Comparison of ENCODE assay signal across 8 mouse cellular contexts in genomic region chr12:70346139-70347026, GRCm38 (mm10). TPM values are rescaled to one million over a fixed set of nuclear protein-coding genes. Genes with fewer than 3 reads are reported as not detected.
DNase-seq lines count a peak whose midpoint lies in the region; ATAC-seq and TF ChIP-seq lines count a peak whose summit lies in the region.

No protein-coding gene starts in this region.

- H3K27ac ChIP-seq in forebrain, embryonic 11.5 days (ENCODE audit: low read depth, low read length), result no peak overlapping the region
- peak overlapping the region; percentile 98 for H3K27ac ChIP-seq in hindbrain, embryonic 16.5 days (ENCODE audit: low read depth, low read length)
- H3K27ac ChIP-seq in limb, embryonic 10.5 days, result no peak overlapping the region
- peak overlapping the region; percentile 53 for H3K27ac ChIP-seq in neural tube, embryonic 11.5 days (ENCODE audit: low read depth, low read length)

- ATAC-seq in forebrain, embryonic 11.5 days (replicated peaks; ENCODE audit: low FRiP score), result peak; percentile 50
- peak; percentile 48 for ATAC-seq in hindbrain, embryonic 16.5 days
- peak; percentile 35 for ATAC-seq in neural tube, embryonic 11.5 days (ENCODE audit: insufficient read depth, low FRiP score, low TSS enrichment)

- no peaks in the 10 kb centered on the region for H3K36me3 ChIP-seq in forebrain, embryonic 11.5 days (ENCODE audit: control insufficient read depth, insufficient read depth, low read length)
- H3K36me3 ChIP-seq in hindbrain, embryonic 16.5 days (ENCODE audit: control insufficient read depth, insufficient read depth, low read length), result no peaks in the 10 kb centered on the region
- H3K36me3 ChIP-seq in limb, embryonic 10.5 days, result no peaks in the 10 kb centered on the region
- H3K36me3 ChIP-seq in neural tube, embryonic 11.5 days (ENCODE audit: control insufficient read depth, insufficient read depth, low read length), result no peaks in the 10 kb centered on the region

- peak; percentile 6 for DNase-seq in kidney, adult 18-20 months
- DNase-seq in kidney, postnatal 25 days, result no peak
- DNase-seq in brain, embryonic 14.5 days (ENCODE audit: low read depth), result peak; percentile 89
- peak; percentile 80 for DNase-seq in forebrain, embryonic 11.5 days (ENCODE audit: low spot score)
- peak; percentile 45 for DNase-seq in limb, embryonic 10.5 days (ENCODE audit: low spot score)
- peak; percentile 81 for DNase-seq in neural tube, embryonic 11.5 days (ENCODE audit: low spot score)
- DNase-seq in spleen, adult 12 weeks (ENCODE audit: low spot score), result no peak

- H3K9ac ChIP-seq in forebrain, embryonic 11.5 days (ENCODE audit: low read length), result peak overlapping the region; percentile 83
- peak overlapping the region; percentile 93 for H3K9ac ChIP-seq in hindbrain, embryonic 16.5 days (ENCODE audit: low read depth, low read length)
- H3K9ac ChIP-seq in neural tube, embryonic 11.5 days (ENCODE audit: low read length), result peak overlapping the region; percentile 67

- WGBS in forebrain, embryonic 11.5 days, result 1% methylated on average over 60 of the region's 60 CpGs
- under 1% methylated on average over 56 of the region's 60 CpGs for WGBS in hindbrain, embryonic 16.5 days
- 1% methylated on average over 60 of the region's 60 CpGs for WGBS in limb, embryonic 10.5 days
- under 1% methylated on average over 60 of the region's 60 CpGs for WGBS in neural tube, embryonic 11.5 days

- peaks cover 6% of the 10 kb centered on the region for H3K27me3 ChIP-seq in forebrain, embryonic 11.5 days (ENCODE audit: control insufficient read depth, insufficient read depth, low read length)
- H3K27me3 ChIP-seq in hindbrain, embryonic 16.5 days (replicated peaks; ENCODE audit: control insufficient read depth, insufficient read depth, low read length), result no peaks in the 10 kb centered on the region
- peaks cover 38% of the 10 kb centered on the region for H3K27me3 ChIP-seq in limb, embryonic 10.5 days (ENCODE audit: low read depth, poor library complexity, severe bottlenecking)
- H3K27me3 ChIP-seq in neural tube, embryonic 11.5 days (ENCODE audit: control insufficient read depth, insufficient read depth, low read length), result no peaks in the 10 kb centered on the region

- H3K4me1 ChIP-seq in forebrain, embryonic 11.5 days (replicated peaks; ENCODE audit: control insufficient read depth, insufficient read depth, low read length), result peaks cover 9% of the 10 kb centered on the region; the same call in 1 of the 2 replicates
- peaks cover 15% of the 10 kb centered on the region for H3K4me1 ChIP-seq in hindbrain, embryonic 16.5 days (ENCODE audit: control insufficient read depth, insufficient read depth, low read depth, low read length)
- peaks cover 27% of the 10 kb centered on the region for H3K4me1 ChIP-seq in limb, embryonic 10.5 days
- peaks cover 19% of the 10 kb centered on the region for H3K4me1 ChIP-seq in neural tube, embryonic 11.5 days (ENCODE audit: control insufficient read depth, insufficient read depth, low read length)

- no peaks in the 10 kb centered on the region for H3K9me3 ChIP-seq in forebrain, embryonic 11.5 days (ENCODE audit: control insufficient read depth, low read length)
- no peaks in the 10 kb centered on the region for H3K9me3 ChIP-seq in hindbrain, embryonic 16.5 days (ENCODE audit: control insufficient read depth, low read length)
- no peaks in the 10 kb centered on the region for H3K9me3 ChIP-seq in limb, embryonic 10.5 days (replicated peaks)
- no peaks in the 10 kb centered on the region for H3K9me3 ChIP-seq in neural tube, embryonic 11.5 days (ENCODE audit: control insufficient read depth, low read length)

- peak; percentile 79 for TF ChIP-seq CTCF in brain, embryonic 14.5 days (IDR thresholded peaks at IDR 0.05; ENCODE audit: borderline replicate concordance, extremely low read depth, insufficient read depth, insufficient read length)

- peak overlapping the region; percentile 90 for H3K4me2 ChIP-seq in forebrain, embryonic 11.5 days (ENCODE audit: low read depth, low read length, severe bottlenecking)
- H3K4me2 ChIP-seq in hindbrain, embryonic 16.5 days (ENCODE audit: low read length), result peak overlapping the region; percentile 50
- H3K4me2 ChIP-seq in neural tube, embryonic 11.5 days (ENCODE audit: low read depth), result peak overlapping the region; percentile 94

- TF ChIP-seq POLR2A in brain, embryonic 14.5 days (IDR thresholded peaks at IDR 0.05; ENCODE audit: borderline replicate concordance, extremely low read depth, insufficient read depth, insufficient read length, poor library complexity, severe bottlenecking), result no peak

- H3K4me3 ChIP-seq in forebrain, embryonic 11.5 days (ENCODE audit: low read depth, low read length), result peak overlapping the region; percentile 62
- peak overlapping the region; percentile 87 for H3K4me3 ChIP-seq in hindbrain, embryonic 16.5 days (ENCODE audit: low read length)
- H3K4me3 ChIP-seq in limb, embryonic 10.5 days, result peak overlapping the region; percentile 74
- H3K4me3 ChIP-seq in neural tube, embryonic 11.5 days (ENCODE audit: low read depth, low read length), result peak overlapping the region; percentile 66

RNA-seq across cellular contexts. Expression of gene Trim9, which starts 1.0 kb away (rescaled TPM):
- 57.3 and 85.7 TPM in 2 replicates for polyA plus RNA-seq in brain, embryonic 14.5 days (2012; rRNA removed)
- 14.5 and 15.5 TPM in 2 replicates for polyA plus RNA-seq in forebrain, embryonic 11.5 days (2014; fragmentation: Nextera tagmentation; extraction: Ambion mirVana)
- 98.0 and 108 TPM in 2 replicates for polyA plus RNA-seq in hindbrain, embryonic 16.5 days (2015; fragmentation: Nextera tagmentation; extraction: Ambion mirVana)
- polyA plus RNA-seq in limb, embryonic 10.5 days (2016; fragmentation: Nextera tagmentation; extraction: Ambion mirVana), result 0.25 and 0.55 TPM in 2 replicates
- polyA plus RNA-seq in neural tube, embryonic 11.5 days (2014; fragmentation: Nextera tagmentation; extraction: Ambion mirVana), result 24.6 and 27.4 TPM in 2 replicates

Comparison
In these comparisons a context has a peak if more than half of its experiments do, and no peak if none do; other contexts are left out.
1. DNase-seq: peak in kidney, adult 18-20 months (single experiment), brain, embryonic 14.5 days (single experiment), forebrain, embryonic 11.5 days (single experiment), limb, embryonic 10.5 days (single experiment) and neural tube, embryonic 11.5 days (single experiment); none in kidney, postnatal 25 days (0 of 2) and spleen, adult 12 weeks (single experiment).
2. H3K27ac ChIP-seq: peak in hindbrain, embryonic 16.5 days (single experiment) and neural tube, embryonic 11.5 days (single experiment); none in forebrain, embryonic 11.5 days (single experiment) and limb, embryonic 10.5 days (single experiment).
3. RNA of gene Trim9, which starts 1.0 kb away (polyA plus RNA-seq): 98.0 to 108 TPM in hindbrain, embryonic 16.5 days, 57.3 to 85.7 TPM in brain, embryonic 14.5 days, 24.6 to 27.4 TPM in neural tube, embryonic 11.5 days and 14.5 to 15.5 TPM in forebrain, embryonic 11.5 days; 0.25 to 0.55 TPM in limb, embryonic 10.5 days; every median in the first group is over 10 times any median in the second.
4. Peak in every context shown above with its lines, with median percentiles within 50 percentile points of each other: ATAC-seq, H3K4me2 ChIP-seq, H3K4me3 ChIP-seq and H3K9ac ChIP-seq.